Mouse (Mus musculus) MEL (cell line): ENCODE measurements at regions not wholly inside any gene's neighbourhood (a gene's known extent, or its start where the extent isn't known, plus 50 kb on each side); places are given as distances from the start of the nearest gene placed in this dataset.

Experiments used
- DNase-seq: peaks from one replicate; pipeline ENCODE4 v3.0.0; 2011; ENCODE audit warnings: low read depth, low spot score
- H3K27ac ChIP-seq: 2 replicates; pipeline ENCODE4 v1.5.1; 2012; ENCODE audit warnings: low read depth, mild to moderate bottlenecking, control low read depth, low read length, moderate library complexity; ENCODE audit not compliant: control insufficient read depth
- H3K27me3 ChIP-seq, 2 experiments: fragments of 150-350 bp in 1 of 2; sonication (generic) in 1 of 2; 2 replicates each; pipeline ENCODE4 v1.6.1; 2012; ENCODE audit warnings: low read length in 2 of 2, mild to moderate bottlenecking in 2 of 2, improper control_type of control experiment in 1 of 2, moderate library complexity in 1 of 2; ENCODE audit not compliant: insufficient read depth in 2 of 2, control insufficient read depth in 1 of 2
- H3K36me3 ChIP-seq, 2 experiments: 2 replicates each; pipeline ENCODE4 v1.6.1; 2012 to 2014; ENCODE audit warnings: low read length in 2 of 2, improper control_type of control experiment in 1 of 2, inconsistent platforms in 1 of 2, mild to moderate bottlenecking in 1 of 2; ENCODE audit not compliant: insufficient read depth in 2 of 2, control insufficient read depth in 1 of 2
- H3K4me1 ChIP-seq, 2 experiments: fragments of 150-350 bp in 1 of 2; sonication (generic) in 1 of 2; 2 replicates each; pipeline ENCODE4 v1.6.1; 2012; ENCODE audit warnings: low read length in 2 of 2, improper control_type of control experiment in 1 of 2, mild to moderate bottlenecking in 1 of 2; ENCODE audit not compliant: insufficient read depth in 2 of 2, control insufficient read depth in 1 of 2
- H3K4me3 ChIP-seq, 2 experiments: fragments of 150-350 bp in 1 of 2; sonication (generic) in 1 of 2; 2 replicates each; pipeline ENCODE4 v1.5.1; 2012; ENCODE audit warnings: low read depth in 2 of 2, low read length in 2 of 2, mild to moderate bottlenecking in 2 of 2, moderate library complexity in 2 of 2, control low read depth in 1 of 2, improper control_type of control experiment in 1 of 2; ENCODE audit not compliant: control insufficient read depth in 1 of 2, insufficient read depth in 1 of 2
- H3K79me2 ChIP-seq: 2 replicates; pipeline ENCODE4 v1.6.1; 2012; ENCODE audit warnings: mild to moderate bottlenecking, low read length, moderate library complexity; ENCODE audit not compliant: control insufficient read depth, poor library complexity, insufficient read depth
- H3K9ac ChIP-seq: 2 replicates; pipeline ENCODE4 v1.6.1; 2012; ENCODE audit warnings: low read depth, mild to moderate bottlenecking, control low read depth, low read length, moderate library complexity; ENCODE audit not compliant: control insufficient read depth, poor library complexity, severe bottlenecking
- H3K9me3 ChIP-seq: fragments of 150-350 bp; sonication (generic); replicated peaks from 2 replicates; pipeline ENCODE4 v1.6.1; 2012; ENCODE audit warnings: mild to moderate bottlenecking, low read length, improper control_type of control experiment, moderate library complexity; ENCODE audit not compliant: insufficient read depth
- BHLHE40 ChIP-seq: IDR thresholded peaks from 2 replicates; pipeline ENCODE4 v1.6.1; 2012; ENCODE audit warnings: low read depth, mild to moderate bottlenecking, inconsistent platforms, low read length, improper control_type of control experiment, borderline replicate concordance
- CHD1 ChIP-seq: IDR thresholded peaks from 2 replicates; pipeline ENCODE4 v1.6.1; 2012; ENCODE audit warnings: low read depth, mild to moderate bottlenecking, inconsistent platforms, low read length, improper control_type of control experiment
- CTCF ChIP-seq, 3 experiments: IDR thresholded peaks in 2 of 3; conservative IDR thresholded peaks in 1 of 3; 2 replicates each; pipeline ENCODE4 v1.5.1; 2011 to 2012; ENCODE audit warnings: low read length in 3 of 3, low read depth in 2 of 3, mild to moderate bottlenecking in 2 of 3, improper control_type of control experiment in 1 of 3, inconsistent platforms in 1 of 3, mixed read lengths in 1 of 3, moderate library complexity in 1 of 3; ENCODE audit not compliant: control insufficient read depth in 1 of 3, insufficient read depth in 1 of 3, poor library complexity in 1 of 3, severe bottlenecking in 1 of 3
- ELF1 ChIP-seq: IDR thresholded peaks from 2 replicates; pipeline ENCODE4 v1.6.1; 2014; ENCODE audit warnings: low read depth, mild to moderate bottlenecking, inconsistent platforms, low read length, improper control_type of control experiment, moderate library complexity
- EP300 ChIP-seq, 2 experiments: IDR thresholded peaks; 2 replicates each; pipeline ENCODE4 v1.6.1; 2011; ENCODE audit warnings: improper control_type of control experiment in 2 of 2, low read length in 2 of 2, low read depth in 1 of 2, mild to moderate bottlenecking in 1 of 2
- ETS1 ChIP-seq: IDR thresholded peaks from 2 replicates; pipeline ENCODE4 v1.6.1; 2012; ENCODE audit warnings: low read depth, mild to moderate bottlenecking, inconsistent platforms, low read length, improper control_type of control experiment, moderate library complexity
- GABPA ChIP-seq: IDR thresholded peaks from 2 replicates; pipeline ENCODE4 v1.6.1; 2012; ENCODE audit warnings: low read depth, mild to moderate bottlenecking, inconsistent platforms, low read length, improper control_type of control experiment, moderate library complexity
- GATA1 ChIP-seq: IDR thresholded peaks from 2 replicates; pipeline ENCODE4 v1.6.1; 2011; ENCODE audit warnings: low read depth, low read length, improper control_type of control experiment
- HCFC1 ChIP-seq: IDR thresholded peaks from 2 replicates; pipeline ENCODE4 v1.6.1; 2012; ENCODE audit warnings: low read depth, mild to moderate bottlenecking, inconsistent platforms, low read length, improper control_type of control experiment, moderate library complexity
- JUND ChIP-seq: IDR thresholded peaks from 2 replicates; pipeline ENCODE4 v1.6.1; 2011; ENCODE audit warnings: low read depth, mild to moderate bottlenecking, improper control_type of control experiment, low read length
- MAFK ChIP-seq: IDR thresholded peaks from 2 replicates; pipeline ENCODE4 v1.6.1; 2011; ENCODE audit warnings: low read depth, mild to moderate bottlenecking, low read length, improper control_type of control experiment, borderline replicate concordance
- MAX ChIP-seq: IDR thresholded peaks from 2 replicates; pipeline ENCODE4 v1.6.1; 2011; ENCODE audit warnings: low read length, improper control_type of control experiment
- MAZ ChIP-seq: IDR thresholded peaks from 2 replicates; pipeline ENCODE4 v1.6.1; 2012; ENCODE audit warnings: low read depth, mild to moderate bottlenecking, inconsistent platforms, low read length, improper control_type of control experiment
- MXI1 ChIP-seq: IDR thresholded peaks from 2 replicates; pipeline ENCODE4 v1.6.1; 2011; ENCODE audit warnings: mild to moderate bottlenecking, low read depth, low read length, improper control_type of control experiment
- MYC ChIP-seq: IDR thresholded peaks from 2 replicates; pipeline ENCODE4 v1.6.1; 2011; ENCODE audit warnings: low read depth, mild to moderate bottlenecking, low read length, improper control_type of control experiment, moderate library complexity
- NELFE ChIP-seq: IDR thresholded peaks from 2 replicates; pipeline ENCODE4 v1.6.1; 2011; ENCODE audit warnings: low read depth, low read length, improper control_type of control experiment
- POLR2A ChIP-seq, 2 experiments: IDR thresholded peaks; 2 replicates each; pipeline ENCODE4 v1.6.1; 2011 to 2012; ENCODE audit warnings: low read length in 2 of 2, mild to moderate bottlenecking in 2 of 2, control low read depth in 1 of 2, improper control_type of control experiment in 1 of 2, low read depth in 1 of 2, moderate library complexity in 1 of 2; ENCODE audit not compliant: control insufficient read depth in 1 of 2, insufficient read depth in 1 of 2, poor library complexity in 1 of 2
- POLR2AphosphoS5 ChIP-seq: IDR thresholded peaks from 2 replicates; pipeline ENCODE4 v1.6.1; 2012; ENCODE audit warnings: low read depth, borderline replicate concordance, mild to moderate bottlenecking, inconsistent platforms, low read length, moderate library complexity, mixed read lengths
- RCOR1 ChIP-seq: IDR thresholded peaks from 2 replicates; pipeline ENCODE4 v1.6.1; 2012; ENCODE audit warnings: low read depth, mild to moderate bottlenecking, inconsistent platforms, low read length, improper control_type of control experiment
- TAL1 ChIP-seq: IDR thresholded peaks from 2 replicates; pipeline ENCODE4 v1.6.1; 2012; ENCODE audit warnings: mild to moderate bottlenecking, inconsistent platforms, low read length, moderate library complexity, mixed read lengths
- TCF12 ChIP-seq: IDR thresholded peaks from 2 replicates; pipeline ENCODE4 v1.6.1; 2014; ENCODE audit warnings: low read depth, mild to moderate bottlenecking, inconsistent platforms, low read length, improper control_type of control experiment, moderate library complexity
- UBTF ChIP-seq: IDR thresholded peaks from 2 replicates; pipeline ENCODE4 v1.6.1; 2012; ENCODE audit warnings: low read depth, mild to moderate bottlenecking, inconsistent platforms, low read length, improper control_type of control experiment, moderate library complexity, borderline replicate concordance; ENCODE audit not compliant: insufficient read depth
- USF1 ChIP-seq: IDR thresholded peaks from 2 replicates; pipeline ENCODE4 v1.6.1; 2014; ENCODE audit warnings: low read depth, mild to moderate bottlenecking, inconsistent platforms, low read length, improper control_type of control experiment, moderate library complexity
- USF2 ChIP-seq, 2 experiments: IDR thresholded peaks; 2 replicates each; pipeline ENCODE4 v1.6.1; 2011 to 2012; ENCODE audit warnings: improper control_type of control experiment in 2 of 2, low read length in 2 of 2, borderline replicate concordance in 1 of 2, inconsistent platforms in 1 of 2, low read depth in 1 of 2, mild to moderate bottlenecking in 1 of 2; ENCODE audit not compliant: insufficient read depth in 1 of 2
- ZKSCAN1 ChIP-seq: IDR thresholded peaks from 2 replicates; pipeline ENCODE4 v1.6.1; 2012; ENCODE audit warnings: low read depth, mild to moderate bottlenecking, inconsistent platforms, low read length, improper control_type of control experiment, moderate library complexity
- ZMIZ1 ChIP-seq: IDR thresholded peaks from 2 replicates; pipeline ENCODE4 v1.6.1; 2012; ENCODE audit warnings: low read depth, mild to moderate bottlenecking, inconsistent platforms, low read length, improper control_type of control experiment, moderate library complexity
- ZNF384 ChIP-seq: IDR thresholded peaks from 2 replicates; pipeline ENCODE4 v1.6.1; 2012; ENCODE audit warnings: low read depth, mild to moderate bottlenecking, inconsistent platforms, low read length, improper control_type of control experiment

GRCm38 (mm10) chr9:76705786-76706185 is 138.9 kb upstream of the Fam83b start:
- H3K4me1 ChIP-seq, result no peaks in the 10 kb centered on the region
- no peak overlapping the region for H3K27ac ChIP-seq
- H3K27me3 ChIP-seq, result no peaks in the 10 kb centered on the region
- H3K79me2 ChIP-seq, result no peaks in the 10 kb centered on the region
- no peaks in the 10 kb centered on the region for H3K9me3 ChIP-seq
- H3K9ac ChIP-seq, result no peak overlapping the region
- no peak for DNase-seq
- TF ChIP-seq TCF12 (no peak), ZKSCAN1 (no peak), EP300 (IDR thresholded peaks at IDR 0.05; ENCODE audit: low read depth in 1 of 2, low read length in 2 of 2) (no peak), ELF1 (no peak), MAFK (no peak), MYC (no peak), MAX (no peak), BHLHE40 (no peak), GABPA (no peak), CHD1 (no peak), UBTF (no peak), ZNF384 (no peak), MXI1 (no peak), USF2 (IDR thresholded peaks at IDR 0.05; ENCODE audit: borderline replicate concordance in 1 of 2, insufficient read depth in 1 of 2, low read depth in 1 of 2, low read length in 2 of 2) (no peak), POLR2A (IDR thresholded peaks at IDR 0.05; ENCODE audit: control insufficient read depth in 1 of 2, insufficient read depth in 1 of 2, low read depth in 1 of 2, low read length in 2 of 2, poor library complexity in 1 of 2) (no peak), ETS1 (no peak), POLR2AphosphoS5 (no peak)
- TF ChIP-seq, all 39 proteins: peak for 0
- no peak overlapping the region for H3K4me3 ChIP-seq
- no peaks in the 10 kb centered on the region for H3K36me3 ChIP-seq

GRCm38 (mm10) chr9:76695547-76695946 is 128.6 kb upstream of the Fam83b start:
- no peaks in the 10 kb centered on the region for H3K27me3 ChIP-seq
- H3K9me3 ChIP-seq, result no peaks in the 10 kb centered on the region
- DNase-seq, result no peak
- no peaks in the 10 kb centered on the region for H3K36me3 ChIP-seq
- H3K4me3 ChIP-seq, result no peak overlapping the region
- no peaks in the 10 kb centered on the region for H3K79me2 ChIP-seq
- no peak overlapping the region for H3K27ac ChIP-seq
- no peak for TF ChIP-seq ZMIZ1
- no peak for TF ChIP-seq CTCF (IDR thresholded peaks at IDR 0.05 in 2 of 3, conservative IDR thresholded peaks at IDR 0.05 in 1 of 3; ENCODE audit: control insufficient read depth in 1 of 3, insufficient read depth in 1 of 3, low read depth in 2 of 3, low read length in 3 of 3, poor library complexity in 1 of 3, severe bottlenecking in 1 of 3)
- TF ChIP-seq GABPA, result no peak
- no peak for TF ChIP-seq POLR2A (IDR thresholded peaks at IDR 0.05; ENCODE audit: control insufficient read depth in 1 of 2, insufficient read depth in 1 of 2, low read depth in 1 of 2, low read length in 2 of 2, poor library complexity in 1 of 2)
- TF ChIP-seq TAL1, result no peak
- TF ChIP-seq JUND, result no peak
- no peak for TF ChIP-seq MAFK
- TF ChIP-seq GATA1, result no peak
- TF ChIP-seq HCFC1, result no peak
- no peak for TF ChIP-seq NELFE
- TF ChIP-seq MAX, result no peak
- TF ChIP-seq CHD1, result no peak
- no peak for TF ChIP-seq MAZ
- no peak for TF ChIP-seq BHLHE40
- no peak for TF ChIP-seq USF1
- TF ChIP-seq RCOR1, result no peak
- TF ChIP-seq EP300 (IDR thresholded peaks at IDR 0.05; ENCODE audit: low read depth in 1 of 2, low read length in 2 of 2), result no peak
- TF ChIP-seq ZNF384, result no peak
- no peak for TF ChIP-seq TCF12
- no peak overlapping the region for H3K9ac ChIP-seq
- H3K4me1 ChIP-seq, result no peaks in the 10 kb centered on the region
